Mouse (Mus musculus): ENCODE data around the gene Saa1.

DNA sequence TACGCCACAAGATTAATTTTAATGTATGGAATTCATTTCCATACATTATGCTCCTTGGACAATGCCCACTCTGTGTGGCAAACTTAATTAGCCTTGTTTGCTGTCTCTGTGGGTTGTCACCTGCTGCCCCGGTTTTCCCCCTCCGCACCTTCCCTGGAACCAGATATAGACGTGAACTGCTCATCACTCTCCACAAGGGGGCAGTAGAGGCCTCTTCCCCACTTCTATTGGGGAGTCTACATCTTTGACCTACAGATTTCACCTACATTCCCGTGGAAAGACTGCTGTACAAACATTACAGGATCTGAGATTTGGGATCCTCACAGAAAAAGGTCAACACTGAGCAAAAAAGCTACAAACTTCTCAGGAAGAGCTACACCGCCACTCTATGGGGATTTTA is 28.3 kb downstream of the Saa1 start:
- TF ChIP-seq CTCF (IDR thresholded peaks at IDR 0.05; ENCODE audit: control insufficient read depth, insufficient read depth, insufficient replicate concordance, low read depth, low read length), result peak; percentile 72; the same call in 1 of the 2 replicates
- no peak for TF ChIP-seq POLR2A (IDR thresholded peaks at IDR 0.05; ENCODE audit: control insufficient read depth, low read depth, low read length)
